Mouse (Mus musculus) liver, adult 2 months (tissue): ENCODE results near the gene Vac14.

Experiments used
- CTCF ChIP-seq: fragments of 200-500 bp; IDR thresholded peaks from 2 replicates; pipeline ENCODE4 v1.5.1; 2011; ENCODE audit warnings: low read depth, low read length, control low read depth
- POLR2A ChIP-seq: fragments of 200-500 bp; IDR thresholded peaks from 2 replicates; pipeline ENCODE4 v1.6.1; 2011; ENCODE audit warnings: low read length, control low read depth; ENCODE audit not compliant: insufficient read depth; ENCODE audit errors: extremely low read depth

DNA sequence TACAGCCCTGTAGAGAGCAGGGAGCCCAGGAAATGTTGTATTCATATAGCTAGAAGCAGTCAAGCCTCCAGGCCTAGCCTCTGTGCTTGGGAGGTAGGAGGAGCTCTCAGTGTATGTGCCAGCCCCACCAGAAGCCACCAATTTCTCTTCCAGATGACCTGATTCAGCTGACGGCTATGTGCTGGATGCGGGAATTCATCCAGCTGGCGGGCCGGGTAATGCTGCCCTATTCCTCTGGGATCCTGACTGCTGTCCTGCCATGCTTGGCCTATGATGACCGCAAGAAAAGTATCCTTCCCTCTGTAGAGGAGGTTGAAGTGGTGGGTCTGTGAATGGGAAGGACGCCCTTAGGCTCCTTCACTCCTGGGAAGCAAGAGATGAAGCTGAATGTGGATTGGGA lies 17.8 kb downstream of the Vac14 start:
- no peak for TF ChIP-seq CTCF
- TF ChIP-seq POLR2A: no peak
